Mouse (Mus musculus) stomach, postnatal 0 days (tissue): Measurements from ENCODE around the gene Tespa1. TPM values are rescaled to one million over a fixed set of nuclear protein-coding genes. Genes with fewer than 3 reads are reported as not detected.

Source experiments
- ATAC-seq: fragments of 200-750 bp; cut with Nextera tagmentation; 2 replicates; pipeline ENCODE4 v1.8.0; 2017; ENCODE audit not compliant: low FRiP score, low TSS enrichment
- DNase-seq: peaks from one replicate; pipeline ENCODE4 v3.0.0-alpha.2; 2016; ENCODE audit warnings: low spot score
- H3K27ac ChIP-seq: fragments of 300-500 bp; sonication (generic); replicated peaks from 2 replicates; pipeline ENCODE4 v1.5.1; 2014; ENCODE audit warnings: mild to moderate bottlenecking, control low read depth
- H3K27me3 ChIP-seq: fragments of 300-500 bp; sonication (generic); 2 replicates; pipeline ENCODE4 v1.6.1; 2014; ENCODE audit warnings: low read length; ENCODE audit not compliant: control insufficient read depth, insufficient read depth
- H3K36me3 ChIP-seq: fragments of 300-500 bp; sonication (generic); 2 replicates; pipeline ENCODE4 v1.6.1; 2014; ENCODE audit warnings: low read length, mixed read lengths; ENCODE audit not compliant: control insufficient read depth, insufficient read depth
- H3K4me1 ChIP-seq: fragments of 300-500 bp; sonication (generic); replicated peaks from 2 replicates; pipeline ENCODE4 v1.6.1; 2014; ENCODE audit warnings: antibody characterized with exemption; ENCODE audit not compliant: control insufficient read depth, insufficient read depth
- H3K4me2 ChIP-seq: fragments of 300-500 bp; sonication (generic); replicated peaks from 2 replicates; pipeline ENCODE4 v1.6.1; 2014; ENCODE audit warnings: low read depth, mild to moderate bottlenecking, control low read depth, moderate library complexity
- H3K4me3 ChIP-seq: fragments of 300-500 bp; sonication (generic); 2 replicates; pipeline ENCODE4 v1.5.1; 2014; ENCODE audit warnings: low read depth, low read length, control low read depth
- H3K9ac ChIP-seq: fragments of 300-500 bp; sonication (generic); 2 replicates; pipeline ENCODE4 v1.6.1; 2014; ENCODE audit warnings: mild to moderate bottlenecking, low read length, control low read depth, mixed read lengths
- H3K9me3 ChIP-seq: fragments of 300-500 bp; sonication (generic); 2 replicates; pipeline ENCODE4 v1.6.1; 2016; ENCODE audit warnings: low read length; ENCODE audit not compliant: control insufficient read depth
- CTCF ChIP-seq: IDR thresholded peaks from 2 replicates; pipeline ENCODE4 v1.5.1; 2016; ENCODE audit warnings: antibody characterized with exemption, low read depth, mild to moderate bottlenecking, moderate library complexity
- EP300 ChIP-seq: optimal IDR thresholded peaks from 2 replicates; pipeline ENCODE3; 2016; ENCODE audit warnings: antibody characterized with exemption
- WGBS: fragments of 180-500 bp; shearing (Covaris S2); extraction: QIAGEN DNeasy Blood & Tissue Kit; methylation state at CpG from one replicate; pipeline ENCODE4 v1.1.7; 2014; 5-methylcytosine and 5-hydroxymethylcytosine counted together
- polyA plus RNA-seq: library from polyadenylated mRNA; unstranded; fragments of >200 nt; fragmentation: Nextera tagmentation; extraction: Ambion mirVana; gene quantifications from 2 replicates; pipeline ENCODE4 v1.2.1, GENCODE M21; 2015

Tespa1 gene
- polyA plus RNA-seq, 1 experiment from 2014 or later, result 0.21 TPM

DNA sequence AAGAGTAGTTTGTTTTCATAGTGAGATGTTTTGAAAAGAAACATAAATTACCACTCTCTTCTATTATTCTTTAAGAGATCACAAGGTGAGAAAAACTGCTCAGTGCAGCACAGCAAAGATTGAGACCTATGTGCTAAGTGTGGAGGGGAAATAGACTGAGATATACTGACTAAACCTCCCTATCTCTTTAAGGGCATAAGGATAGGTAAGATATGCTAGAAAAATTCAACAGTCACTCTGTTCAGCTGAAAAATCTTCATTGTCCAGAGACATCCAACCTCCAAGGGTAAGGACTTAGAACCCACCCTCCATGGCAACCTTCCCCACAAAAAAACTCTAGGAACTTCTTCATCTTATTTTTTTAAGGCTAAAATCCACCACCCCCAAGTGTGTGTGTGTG is 42.1 kb downstream of the Tespa1 start:
- Histone ChIP-seq H3K27me3 (no peaks in the 10 kb centered on the region), H3K4me2 (no peak overlapping the region), H3K4me1 (no peaks in the 10 kb centered on the region), H3K9ac (no peak overlapping the region), H3K9me3 (no peaks in the 10 kb centered on the region), H3K36me3 (no peaks in the 10 kb centered on the region), H3K27ac (no peak overlapping the region), H3K4me3 (no peak overlapping the region)
- DNase-seq (no peak), ATAC-seq (no peak)
- no peak for TF ChIP-seq EP300
- no peak for TF ChIP-seq CTCF

DNA sequence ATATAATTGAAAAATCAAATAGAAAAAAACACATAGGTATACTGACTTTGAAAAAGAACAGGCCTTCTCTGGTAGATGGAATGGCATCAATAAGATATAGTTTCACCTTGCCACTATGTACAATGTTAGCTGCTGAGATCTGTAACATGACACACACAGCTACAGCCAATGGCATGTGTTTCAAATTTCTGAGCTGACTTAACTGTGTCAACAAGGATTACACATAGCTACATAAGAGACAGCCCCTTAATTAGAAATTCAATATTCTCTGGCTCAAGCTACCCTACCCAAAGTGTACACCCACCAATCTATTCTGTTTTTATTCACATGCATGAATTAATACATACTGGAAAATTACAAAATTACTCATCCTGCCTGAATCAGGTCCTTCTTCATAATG is 45.7 kb downstream of the Tespa1 start:
- TF ChIP-seq CTCF, result no peak
- TF ChIP-seq EP300, result no peak
- Histone ChIP-seq H3K9me3 (no peaks in the 10 kb centered on the region), H3K4me3 (no peak overlapping the region), H3K4me2 (no peak overlapping the region), H3K27ac (no peak overlapping the region), H3K27me3 (no peaks in the 10 kb centered on the region), H3K4me1 (no peaks in the 10 kb centered on the region), H3K9ac (no peak overlapping the region), H3K36me3 (no peaks in the 10 kb centered on the region)
- ATAC-seq (no peak), DNase-seq (no peak)

DNA sequence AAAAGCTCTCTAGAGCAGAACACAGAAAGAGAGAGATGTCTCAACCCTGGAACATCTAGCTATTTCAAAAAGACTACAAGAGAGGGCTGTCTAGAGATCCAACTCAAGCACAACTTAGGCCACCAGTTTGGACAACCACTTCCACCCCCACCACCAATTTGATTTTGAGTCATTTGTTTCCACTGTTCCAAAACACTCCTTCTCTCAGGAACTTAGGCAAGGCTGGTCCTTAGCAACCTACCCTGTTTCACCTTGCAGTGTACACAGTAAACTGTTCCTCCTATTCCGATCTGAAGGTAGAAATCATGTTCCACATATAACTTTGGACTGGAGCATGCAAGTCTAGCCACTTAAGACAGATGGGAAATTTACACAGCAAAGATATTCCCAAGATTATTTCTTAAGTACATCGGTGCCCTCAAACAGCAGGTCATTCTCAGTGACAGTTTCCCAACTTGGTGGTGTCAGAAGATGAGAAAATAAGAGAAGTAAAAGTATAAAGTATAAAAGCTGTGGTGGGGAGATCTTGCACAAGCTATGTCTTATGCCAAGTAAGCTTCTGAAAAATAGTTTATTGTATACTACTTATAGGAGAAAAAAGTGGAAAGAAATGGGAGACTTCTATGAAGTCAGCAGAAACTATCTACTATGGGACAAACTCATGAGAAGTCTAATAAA is 47.5 kb downstream of the Tespa1 start:
- no peak for ATAC-seq
- Histone ChIP-seq H3K4me1 (no peaks in the 10 kb centered on the region), H3K9me3 (no peaks in the 10 kb centered on the region), H3K9ac (no peak overlapping the region), H3K36me3 (no peaks in the 10 kb centered on the region), H3K27me3 (no peaks in the 10 kb centered on the region), H3K4me3 (no peak overlapping the region), H3K27ac (no peak overlapping the region), H3K4me2 (no peak overlapping the region)
- WGBS, result 88% methylated on average over 2 of the region's 2 CpGs
- DNase-seq, result no peak
- TF ChIP-seq CTCF (no peak), EP300 (no peak)

DNA sequence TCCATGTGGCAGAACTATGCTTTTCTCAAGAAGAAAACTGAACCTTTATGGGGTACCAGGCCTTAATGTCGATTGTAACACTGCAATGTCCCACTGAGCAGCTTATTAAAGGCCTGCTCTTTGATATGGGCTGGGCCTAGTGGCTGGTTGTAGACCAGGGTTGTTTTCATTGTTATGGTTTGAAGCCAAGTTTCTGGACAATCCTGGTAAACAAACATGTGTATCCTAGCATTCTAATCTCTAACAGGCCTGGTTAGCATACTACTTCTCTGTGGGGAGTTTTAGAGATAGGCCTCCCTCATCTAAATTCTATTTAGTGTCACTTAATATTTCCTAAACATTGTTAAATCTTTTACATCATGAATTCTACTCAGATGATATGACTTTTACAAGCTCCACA is 49.0 kb downstream of the Tespa1 start:
- Histone ChIP-seq H3K9me3 (no peaks in the 10 kb centered on the region), H3K9ac (no peak overlapping the region), H3K4me3 (no peak overlapping the region), H3K27ac (no peak overlapping the region), H3K36me3 (no peaks in the 10 kb centered on the region), H3K4me2 (no peak overlapping the region), H3K4me1 (no peaks in the 10 kb centered on the region), H3K27me3 (no peaks in the 10 kb centered on the region)
- no peak for TF ChIP-seq EP300
- TF ChIP-seq CTCF, result no peak
- WGBS, result 61% methylated on average over 1 of the region's 1 CpGs
- DNase-seq (no peak), ATAC-seq (no peak)

GRCm38 (mm10) chr10:130372491-130373173 is 50.0 kb downstream of the Tespa1 start:
- Histone ChIP-seq H3K4me1 (no peaks in the 10 kb centered on the region), H3K9ac (no peak overlapping the region), H3K9me3 (no peaks in the 10 kb centered on the region), H3K27me3 (no peaks in the 10 kb centered on the region), H3K4me2 (no peak overlapping the region), H3K4me3 (no peak overlapping the region), H3K27ac (no peak overlapping the region), H3K36me3 (no peaks in the 10 kb centered on the region)
- ATAC-seq, result no peak
- no peak for TF ChIP-seq CTCF
- TF ChIP-seq EP300, result no peak
- 63% methylated on average over 2 of the region's 2 CpGs for WGBS
- no peak for DNase-seq

GRCm38 (mm10) chr10:130375145-130375544 is 52.5 kb downstream of the Tespa1 start:
- TF ChIP-seq CTCF, result no peak
- TF ChIP-seq EP300, result no peak
- no peak overlapping the region for H3K4me2 ChIP-seq
- whole genome bisulfite sequencing, result 88% methylated on average over 2 of the region's 2 CpGs
- no peaks in the 10 kb centered on the region for H3K36me3 ChIP-seq
- H3K27ac ChIP-seq, result no peak overlapping the region
- no peak overlapping the region for H3K9ac ChIP-seq
- DNase-seq (no peak), ATAC-seq (no peak)
- no peaks in the 10 kb centered on the region for H3K27me3 ChIP-seq
- H3K4me1 ChIP-seq, result no peaks in the 10 kb centered on the region
- H3K9me3 ChIP-seq, result no peaks in the 10 kb centered on the region
- H3K4me3 ChIP-seq, result no peak overlapping the region
